Mouse (Mus musculus): ENCODE measurements at regions not wholly inside any gene's neighbourhood (a gene's known extent, or its start where the extent isn't known, plus 50 kb on each side); places are given as distances from the start of the nearest gene placed in this dataset.

GRCm38 (mm10) chr19:32939692-32940091 lies 182.4 kb downstream of the Pten start:
- H3ac ChIP-seq (ENCODE audit: control insufficient read depth, insufficient read length, low read depth) = no peak overlapping the region
- no peak overlapping the region for H3K4me3 ChIP-seq (ENCODE audit: insufficient read depth, poor library complexity, severe bottlenecking)
- no peaks in the 10 kb centered on the region for H3K79me2 ChIP-seq (ENCODE audit: control insufficient read depth, insufficient read depth)
- no peaks in the 10 kb centered on the region for H3K27me3 ChIP-seq (ENCODE audit: control insufficient read depth, insufficient read depth, insufficient read length)
- no peaks in the 10 kb centered on the region for H3K79me3 ChIP-seq (ENCODE audit: low read depth)
- H3K36me3 ChIP-seq (ENCODE audit: control insufficient read depth, insufficient read depth) = no peaks in the 10 kb centered on the region
- no peak for TF ChIP-seq MYOD1 (IDR thresholded peaks at IDR 0.05; ENCODE audit: control insufficient read depth, insufficient read length, low read depth)
- no peak for TF ChIP-seq USF1 (IDR thresholded peaks at IDR 0.05; ENCODE audit: low read depth)
- TF ChIP-seq CEBPB (IDR thresholded peaks at IDR 0.05; ENCODE audit: low read depth) = no peak
- TF ChIP-seq MAX (IDR thresholded peaks at IDR 0.05) = no peak
- no peak for TF ChIP-seq FOSL1 (IDR thresholded peaks at IDR 0.05; ENCODE audit: insufficient read depth, low read length, poor library complexity, severe bottlenecking)
- no peak for TF ChIP-seq MYOG (IDR thresholded peaks at IDR 0.05; ENCODE audit: control insufficient read depth, extremely low read depth, insufficient read length)
- TF ChIP-seq CTCF (IDR thresholded peaks at IDR 0.05; ENCODE audit: control insufficient read depth, insufficient read depth, insufficient read length) = no peak

DNA sequence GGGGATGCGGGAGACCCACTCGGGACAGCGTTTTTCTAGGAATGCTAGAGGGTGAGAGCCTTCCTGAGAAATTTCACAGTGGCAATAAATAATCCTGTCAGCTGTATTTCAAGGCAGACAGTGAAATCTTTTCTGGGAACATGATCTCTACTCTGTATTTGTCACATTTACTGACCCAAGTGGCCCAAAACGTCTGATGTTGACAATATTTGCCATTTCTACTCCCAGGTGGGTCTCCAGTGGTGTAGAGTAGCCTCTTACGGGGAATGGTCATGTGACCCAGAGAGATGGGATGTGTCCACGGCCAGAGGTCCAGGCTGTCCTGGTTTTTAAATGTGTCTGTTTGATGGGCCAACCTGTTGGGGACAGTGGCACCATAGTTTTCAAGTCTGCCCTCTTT lies 183.5 kb downstream of the Pten start:
- H3K36me3 ChIP-seq (ENCODE audit: control insufficient read depth, insufficient read depth) = no peaks in the 10 kb centered on the region
- no peaks in the 10 kb centered on the region for H3K79me2 ChIP-seq (ENCODE audit: control insufficient read depth, insufficient read depth)
- no peaks in the 10 kb centered on the region for H3K79me3 ChIP-seq (ENCODE audit: low read depth)
- TF ChIP-seq CEBPB (IDR thresholded peaks at IDR 0.05; ENCODE audit: low read depth) (no peak), CTCF (IDR thresholded peaks at IDR 0.05; ENCODE audit: control insufficient read depth, insufficient read depth, insufficient read length) (no peak), FOSL1 (IDR thresholded peaks at IDR 0.05; ENCODE audit: insufficient read depth, low read length, poor library complexity, severe bottlenecking) (no peak), MYOG (IDR thresholded peaks at IDR 0.05; ENCODE audit: control insufficient read depth, extremely low read depth, insufficient read length) (no peak), MAX (IDR thresholded peaks at IDR 0.05) (no peak), USF1 (IDR thresholded peaks at IDR 0.05; ENCODE audit: low read depth) (no peak), MYOD1 (IDR thresholded peaks at IDR 0.05; ENCODE audit: control insufficient read depth, insufficient read length, low read depth) (no peak)
- H3ac ChIP-seq (ENCODE audit: control insufficient read depth, insufficient read length, low read depth) = no peak overlapping the region
- H3K27me3 ChIP-seq (ENCODE audit: control insufficient read depth, insufficient read depth, insufficient read length) = no peaks in the 10 kb centered on the region
- no peak overlapping the region for H3K4me3 ChIP-seq (ENCODE audit: insufficient read depth, poor library complexity, severe bottlenecking)

GRCm38 (mm10) chr19:32943594-32944230 lies 186.4 kb downstream of the Pten start:
- TF ChIP-seq MAX (IDR thresholded peaks at IDR 0.05) = no peak
- no peak for TF ChIP-seq MYOD1 (IDR thresholded peaks at IDR 0.05; ENCODE audit: control insufficient read depth, insufficient read length, low read depth)
- TF ChIP-seq CEBPB (IDR thresholded peaks at IDR 0.05; ENCODE audit: low read depth) = no peak
- TF ChIP-seq CTCF (IDR thresholded peaks at IDR 0.05; ENCODE audit: control insufficient read depth, insufficient read depth, insufficient read length) = no peak
- no peak for TF ChIP-seq FOSL1 (IDR thresholded peaks at IDR 0.05; ENCODE audit: insufficient read depth, low read length, poor library complexity, severe bottlenecking)
- Histone ChIP-seq H3K36me3 (ENCODE audit: control insufficient read depth, insufficient read depth) (no peaks in the 10 kb centered on the region), H3K79me3 (ENCODE audit: low read depth) (no peaks in the 10 kb centered on the region), H3ac (ENCODE audit: control insufficient read depth, insufficient read length, low read depth) (no peak overlapping the region), H3K27me3 (ENCODE audit: control insufficient read depth, insufficient read depth, insufficient read length) (no peaks in the 10 kb centered on the region), H3K79me2 (ENCODE audit: control insufficient read depth, insufficient read depth) (no peaks in the 10 kb centered on the region), H3K4me3 (ENCODE audit: insufficient read depth, poor library complexity, severe bottlenecking) (no peak overlapping the region)

DNA sequence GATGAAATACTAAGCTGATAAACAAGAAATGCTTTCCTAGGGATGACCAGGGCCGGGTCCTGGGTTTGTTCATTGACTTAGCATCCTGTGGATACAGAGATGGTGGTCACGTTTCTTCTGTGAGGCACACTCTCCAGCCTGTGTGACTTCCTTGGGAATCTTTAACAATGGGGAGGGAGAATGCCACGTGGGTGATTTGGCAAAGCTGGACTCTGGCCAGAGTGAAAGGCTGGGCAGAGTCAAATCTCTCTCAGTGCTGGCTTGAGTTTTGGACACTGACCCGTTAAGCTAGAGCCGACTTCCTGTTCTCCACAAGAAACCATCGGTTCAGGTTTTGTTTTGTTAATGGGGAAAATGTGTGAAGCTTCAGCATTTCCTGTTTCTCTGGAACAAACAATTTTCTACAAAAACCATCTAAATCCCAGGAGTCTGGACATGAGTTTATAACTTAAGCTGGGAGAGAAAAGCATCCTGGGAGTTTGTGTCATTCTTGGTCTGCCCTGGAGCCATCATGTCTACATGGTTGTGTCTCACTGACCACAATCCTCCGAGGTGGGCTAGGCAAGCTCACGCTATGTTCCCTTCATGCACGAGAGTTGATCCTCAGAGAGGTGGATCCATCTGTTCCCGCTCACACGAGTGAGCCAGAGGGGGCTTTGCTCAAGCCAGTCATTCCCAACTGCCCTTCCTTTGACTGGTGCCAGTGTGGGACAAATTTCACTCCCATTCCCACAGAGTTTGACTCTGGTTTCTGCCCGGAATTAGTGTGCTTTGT lies 190.0 kb downstream of the Pten start:
- Histone ChIP-seq H3K36me3 (ENCODE audit: control insufficient read depth, insufficient read depth) (no peaks in the 10 kb centered on the region), H3K79me3 (ENCODE audit: low read depth) (no peaks in the 10 kb centered on the region), H3K27me3 (ENCODE audit: control insufficient read depth, insufficient read depth, insufficient read length) (no peaks in the 10 kb centered on the region), H3ac (ENCODE audit: control insufficient read depth, insufficient read length, low read depth) (no peak overlapping the region), H3K79me2 (ENCODE audit: control insufficient read depth, insufficient read depth) (no peaks in the 10 kb centered on the region), H3K4me3 (ENCODE audit: insufficient read depth, poor library complexity, severe bottlenecking) (no peak overlapping the region)
- TF ChIP-seq MYOD1 (IDR thresholded peaks at IDR 0.05; ENCODE audit: control insufficient read depth, insufficient read length, low read depth) = no peak
- TF ChIP-seq USF1 (IDR thresholded peaks at IDR 0.05; ENCODE audit: low read depth) = peak; percentile 20
- TF ChIP-seq MAX (IDR thresholded peaks at IDR 0.05) = no peak

GRCm38 (mm10) chr19:32950252-32950651 lies 193.0 kb downstream of the Pten start:
- Histone ChIP-seq H3K36me3 (ENCODE audit: control insufficient read depth, insufficient read depth) (no peaks in the 10 kb centered on the region), H3K79me3 (ENCODE audit: low read depth) (no peaks in the 10 kb centered on the region), H3K27me3 (ENCODE audit: control insufficient read depth, insufficient read depth, insufficient read length) (no peaks in the 10 kb centered on the region), H3K79me2 (ENCODE audit: control insufficient read depth, insufficient read depth) (no peaks in the 10 kb centered on the region), H3K4me3 (ENCODE audit: insufficient read depth, poor library complexity, severe bottlenecking) (no peak overlapping the region), H3ac (ENCODE audit: control insufficient read depth, insufficient read length, low read depth) (no peak overlapping the region)
- TF ChIP-seq MYOG (IDR thresholded peaks at IDR 0.05; ENCODE audit: control insufficient read depth, extremely low read depth, insufficient read length) (no peak), USF1 (IDR thresholded peaks at IDR 0.05; ENCODE audit: low read depth) (no peak), MAX (IDR thresholded peaks at IDR 0.05) (no peak), FOSL1 (IDR thresholded peaks at IDR 0.05; ENCODE audit: insufficient read depth, low read length, poor library complexity, severe bottlenecking) (no peak), CEBPB (IDR thresholded peaks at IDR 0.05; ENCODE audit: low read depth) (no peak), MYOD1 (IDR thresholded peaks at IDR 0.05; ENCODE audit: control insufficient read depth, insufficient read length, low read depth) (no peak), CTCF (IDR thresholded peaks at IDR 0.05; ENCODE audit: control insufficient read depth, insufficient read depth, insufficient read length) (no peak)
